Mouse (Mus musculus): ENCODE measurements around the gene Brinp3. TPM values are rescaled to one million over a fixed set of nuclear protein-coding genes. Genes with fewer than 3 reads are reported as not detected.
A peak's percentile ranks its signal among the peaks of the same experiment; 100 is the strongest.

Gene Brinp3
- total and polyA plus RNA-seq, 2 experiments from 2014 or later = 0.10 TPM; not detected in 1

DNA sequence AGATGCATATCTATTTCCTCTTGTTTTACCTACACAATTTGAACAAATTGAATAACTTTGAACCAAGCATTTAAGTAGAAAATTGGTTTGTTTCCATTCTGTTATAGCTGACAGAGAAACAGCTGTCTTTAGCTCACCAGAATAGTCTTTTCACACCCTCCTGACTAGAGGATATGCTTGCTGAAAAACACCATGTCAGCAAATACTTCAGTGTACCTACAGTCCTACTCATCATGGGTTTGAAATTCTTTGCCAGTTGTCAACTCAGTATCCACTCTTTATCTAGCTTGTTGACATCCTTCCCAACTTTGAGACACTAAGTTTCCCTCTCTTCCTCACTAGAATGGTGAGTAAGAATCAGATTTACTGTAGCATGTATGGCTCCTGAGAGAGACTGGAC lies 62.4 kb downstream of the Brinp3 start:
- Histone ChIP-seq H3K4me1 (ENCODE audit: control insufficient read depth, insufficient read depth) (no peaks in the 10 kb centered on the region), H3K27ac (ENCODE audit: low read depth) (no peak overlapping the region), H3K9me3 (replicated peaks; ENCODE audit: control insufficient read depth, low read length) (no peaks in the 10 kb centered on the region), H3K4me3 (ENCODE audit: low read depth, low read length) (no peak overlapping the region), H3K9ac (replicated peaks; ENCODE audit: low read depth, low read length) (no peak overlapping the region), H3K4me2 (ENCODE audit: low read depth, low read length) (no peak overlapping the region), H3K36me3 (replicated peaks; ENCODE audit: control insufficient read depth, insufficient read depth, low read length) (no peaks in the 10 kb centered on the region), H3K27me3 (ENCODE audit: control insufficient read depth, insufficient read depth, low read length) (no peaks in the 10 kb centered on the region)
- ATAC-seq (ENCODE audit: insufficient read depth, low read depth) (no peak), DNase-seq (ENCODE audit: low spot score) (no peak)
- no peak for TF ChIP-seq CTCF (IDR thresholded peaks at IDR 0.05; ENCODE audit: low read depth)
- TF ChIP-seq EP300 (IDR thresholded peaks at IDR 0.05; ENCODE audit: low read depth) = no peak

DNA sequence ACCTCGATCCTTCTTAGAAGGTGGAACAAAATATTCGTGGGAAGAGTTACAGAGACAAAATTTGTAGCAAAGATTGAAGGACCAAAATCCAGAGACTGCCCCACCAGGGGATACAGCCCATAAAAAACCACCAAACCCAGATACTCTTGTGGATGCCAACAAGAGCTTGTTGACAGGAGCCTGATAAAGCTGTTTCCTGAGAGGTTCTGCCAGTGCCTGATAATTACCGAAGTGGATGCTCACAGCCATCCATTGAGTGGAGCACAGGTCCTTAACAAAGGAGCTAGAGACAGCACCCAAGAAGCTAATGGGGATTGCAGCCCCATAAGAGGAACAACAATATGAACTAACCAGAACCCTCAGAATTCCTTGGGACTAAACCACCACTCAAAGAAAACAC lies 67.6 kb downstream of the Brinp3 start:
- no peaks in the 10 kb centered on the region for H3K27me3 ChIP-seq (ENCODE audit: control insufficient read depth, insufficient read depth, low read length)
- ATAC-seq (ENCODE audit: insufficient read depth, low read depth) (no peak), DNase-seq (ENCODE audit: low spot score) (no peak)
- no peaks in the 10 kb centered on the region for H3K9me3 ChIP-seq (replicated peaks; ENCODE audit: control insufficient read depth, low read length)
- H3K27ac ChIP-seq (ENCODE audit: low read depth) = no peak overlapping the region
- 42% methylated on average over 3 of the region's 3 CpGs for WGBS
- no peak overlapping the region for H3K4me2 ChIP-seq (ENCODE audit: low read depth, low read length)
- TF ChIP-seq EP300 (IDR thresholded peaks at IDR 0.05; ENCODE audit: low read depth) (no peak), CTCF (IDR thresholded peaks at IDR 0.05; ENCODE audit: low read depth) (no peak)
- no peaks in the 10 kb centered on the region for H3K4me1 ChIP-seq (ENCODE audit: control insufficient read depth, insufficient read depth)
- H3K9ac ChIP-seq (replicated peaks; ENCODE audit: low read depth, low read length) = no peak overlapping the region
- H3K36me3 ChIP-seq (replicated peaks; ENCODE audit: control insufficient read depth, insufficient read depth, low read length) = no peaks in the 10 kb centered on the region
- no peak overlapping the region for H3K4me3 ChIP-seq (ENCODE audit: low read depth, low read length)

DNA sequence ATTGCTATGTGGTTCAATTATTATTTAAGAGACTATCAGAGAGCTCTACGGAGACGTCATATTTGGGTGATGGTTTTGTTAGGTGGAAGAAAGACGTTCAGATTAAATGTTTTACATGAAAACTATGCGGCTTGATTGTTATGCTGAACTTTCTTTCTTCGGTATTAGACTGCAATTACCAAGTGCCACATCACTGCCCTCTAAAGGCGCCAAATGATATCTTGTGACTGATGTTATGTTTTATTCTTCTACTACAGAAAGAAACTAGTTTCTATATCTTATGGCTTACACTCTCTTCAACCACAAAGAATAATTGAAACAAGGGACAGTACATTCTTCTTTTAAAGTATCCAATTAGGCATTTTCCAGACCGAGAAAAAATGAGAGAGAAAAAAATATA lies 89.6 kb downstream of the Brinp3 start:
- no peak overlapping the region for H3K9ac ChIP-seq (replicated peaks; ENCODE audit: low read depth, low read length)
- H3K27me3 ChIP-seq (ENCODE audit: control insufficient read depth, insufficient read depth, low read length) = no peaks in the 10 kb centered on the region
- DNase-seq (ENCODE audit: low spot score) (no peak), ATAC-seq (ENCODE audit: insufficient read depth, low read depth) (no peak)
- TF ChIP-seq CTCF (IDR thresholded peaks at IDR 0.05; ENCODE audit: low read depth) (peak; percentile 11; the same call in 1 of the 2 replicates), EP300 (IDR thresholded peaks at IDR 0.05; ENCODE audit: low read depth) (no peak)
- no peak overlapping the region for H3K4me2 ChIP-seq (ENCODE audit: low read depth, low read length)
- H3K4me3 ChIP-seq (ENCODE audit: low read depth, low read length) = no peak overlapping the region
- no peaks in the 10 kb centered on the region for H3K9me3 ChIP-seq (replicated peaks; ENCODE audit: control insufficient read depth, low read length)
- H3K36me3 ChIP-seq (replicated peaks; ENCODE audit: control insufficient read depth, insufficient read depth, low read length) = no peaks in the 10 kb centered on the region
- no peaks in the 10 kb centered on the region for H3K4me1 ChIP-seq (ENCODE audit: control insufficient read depth, insufficient read depth)
- 63% methylated on average over 7 of the region's 7 CpGs for WGBS
- no peak overlapping the region for H3K27ac ChIP-seq (ENCODE audit: low read depth)

DNA sequence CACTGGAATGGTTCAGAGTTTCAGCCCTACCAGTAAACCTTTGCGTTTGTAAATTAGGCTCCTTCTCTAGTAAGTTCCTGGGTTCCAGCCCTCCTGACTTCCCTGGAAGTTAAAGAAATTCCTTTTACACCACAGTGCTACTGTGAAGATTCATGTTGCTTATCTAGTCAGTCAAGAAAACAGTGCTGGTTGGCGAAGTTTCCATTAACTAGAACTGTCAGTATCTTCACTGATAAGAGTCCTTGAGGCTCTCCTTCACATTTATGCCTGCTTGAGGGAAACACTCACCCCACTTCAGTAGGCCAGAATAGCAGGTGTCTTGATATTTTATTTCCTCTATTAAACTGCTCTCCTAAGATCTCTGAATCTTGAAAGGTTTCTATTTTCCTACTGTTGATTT lies 138.3 kb downstream of the Brinp3 start:
- Histone ChIP-seq H3K4me3 (ENCODE audit: low read depth, low read length) (no peak overlapping the region), H3K27ac (ENCODE audit: low read depth) (no peak overlapping the region), H3K27me3 (ENCODE audit: control insufficient read depth, insufficient read depth, low read length) (no peaks in the 10 kb centered on the region), H3K4me1 (ENCODE audit: control insufficient read depth, insufficient read depth) (no peaks in the 10 kb centered on the region), H3K36me3 (replicated peaks; ENCODE audit: control insufficient read depth, insufficient read depth, low read length) (no peaks in the 10 kb centered on the region), H3K9me3 (replicated peaks; ENCODE audit: control insufficient read depth, low read length) (no peaks in the 10 kb centered on the region), H3K9ac (replicated peaks; ENCODE audit: low read depth, low read length) (no peak overlapping the region), H3K4me2 (ENCODE audit: low read depth, low read length) (no peak overlapping the region)
- ATAC-seq (ENCODE audit: insufficient read depth, low read depth) (no peak), DNase-seq (ENCODE audit: low spot score) (no peak)
- 32% methylated on average over 2 of the region's 2 CpGs for WGBS
- no peak for TF ChIP-seq EP300 (IDR thresholded peaks at IDR 0.05; ENCODE audit: low read depth)
- TF ChIP-seq CTCF (IDR thresholded peaks at IDR 0.05; ENCODE audit: low read depth) = no peak

DNA sequence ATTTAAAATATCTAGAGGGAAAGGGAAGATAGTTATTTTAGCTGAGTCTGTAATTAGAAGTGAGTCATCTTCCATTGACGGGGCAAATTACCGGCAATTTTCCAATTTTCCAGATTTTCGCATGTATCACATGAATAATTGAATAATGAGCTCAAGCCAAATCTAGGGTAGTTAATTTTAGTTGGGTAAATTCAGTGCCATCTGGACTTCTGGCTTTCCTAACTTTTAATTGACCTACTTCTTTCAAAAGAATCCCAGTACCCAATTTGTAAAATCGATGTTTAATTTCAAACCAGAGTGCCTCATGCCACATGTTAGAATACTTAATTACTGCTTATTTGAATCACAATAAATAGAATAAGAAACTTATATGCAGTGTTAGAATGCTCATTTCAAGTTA lies 162.7 kb downstream of the Brinp3 start:
- ATAC-seq (ENCODE audit: insufficient read depth, low read depth) = no peak
- DNase-seq (ENCODE audit: low spot score) = no peak

DNA sequence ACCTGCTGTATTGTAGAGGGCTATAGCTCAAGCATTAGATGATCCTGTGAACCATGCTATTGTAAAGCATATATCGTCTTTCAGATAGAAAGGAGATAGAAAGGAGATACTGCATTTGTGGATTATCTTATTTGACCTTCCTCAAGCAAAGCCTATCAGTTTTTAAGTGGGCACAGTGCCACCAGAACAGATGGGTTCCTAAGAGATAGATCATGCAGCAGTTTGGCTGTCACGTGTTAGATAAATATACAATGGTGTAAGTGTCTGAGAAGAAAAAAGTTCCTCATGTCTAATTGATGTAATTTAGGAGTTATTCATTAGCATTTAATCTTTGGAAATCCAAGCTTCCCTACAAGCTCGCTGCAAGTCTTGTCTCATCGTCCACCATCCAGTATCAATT lies 206.2 kb downstream of the Brinp3 start:
- no peaks in the 10 kb centered on the region for H3K4me1 ChIP-seq (ENCODE audit: control insufficient read depth, insufficient read depth)
- no peak for TF ChIP-seq EP300 (IDR thresholded peaks at IDR 0.05; ENCODE audit: low read depth)
- H3K36me3 ChIP-seq (replicated peaks; ENCODE audit: control insufficient read depth, insufficient read depth, low read length) = no peaks in the 10 kb centered on the region
- no peaks in the 10 kb centered on the region for H3K9me3 ChIP-seq (replicated peaks; ENCODE audit: control insufficient read depth, low read length)
- 62% methylated on average over 4 of the region's 4 CpGs for WGBS
- H3K27me3 ChIP-seq (ENCODE audit: control insufficient read depth, insufficient read depth, low read length) = no peaks in the 10 kb centered on the region
- no peak for DNase-seq (ENCODE audit: low spot score)
- no peak overlapping the region for H3K4me3 ChIP-seq (ENCODE audit: low read depth, low read length)
- no peak for ATAC-seq (ENCODE audit: insufficient read depth, low read depth)
- H3K9ac ChIP-seq (replicated peaks; ENCODE audit: low read depth, low read length) = no peak overlapping the region
- H3K27ac ChIP-seq (ENCODE audit: low read depth) = no peak overlapping the region
- no peak overlapping the region for H3K4me2 ChIP-seq (ENCODE audit: low read depth, low read length)

More for the DNA sequence above, 162.7 kb downstream of the Brinp3 start:
- Histone ChIP-seq H3K9ac (replicated peaks; ENCODE audit: low read depth, low read length) (no peak overlapping the region), H3K4me2 (ENCODE audit: low read depth, low read length) (no peak overlapping the region), H3K4me1 (ENCODE audit: control insufficient read depth, insufficient read depth) (no peaks in the 10 kb centered on the region), H3K27me3 (ENCODE audit: control insufficient read depth, insufficient read depth, low read length) (no peaks in the 10 kb centered on the region), H3K36me3 (replicated peaks; ENCODE audit: control insufficient read depth, insufficient read depth, low read length) (no peaks in the 10 kb centered on the region), H3K27ac (ENCODE audit: low read depth) (no peak overlapping the region), H3K9me3 (replicated peaks; ENCODE audit: control insufficient read depth, low read length) (no peaks in the 10 kb centered on the region), H3K4me3 (ENCODE audit: low read depth, low read length) (no peak overlapping the region)
- TF ChIP-seq CTCF (IDR thresholded peaks at IDR 0.05; ENCODE audit: low read depth) (no peak), EP300 (IDR thresholded peaks at IDR 0.05; ENCODE audit: low read depth) (no peak)
- 81% methylated on average over 4 of the region's 4 CpGs for WGBS

Measured in heart, postnatal 0 days (tissue).